Mouse (Mus musculus) liver, embryonic 16.5 days (tissue): ENCODE results near the gene Znrd1as. TPM values are rescaled to one million over a fixed set of nuclear protein-coding genes. Genes with fewer than 3 reads are reported as not detected.

Source experiments
- ATAC-seq: fragments of 200-750 bp; cut with Nextera tagmentation; 2 replicates; pipeline ENCODE4 v1.8.0; 2017; ENCODE audit warnings: low read depth, mild to moderate bottlenecking, moderate number of reproducible peaks, moderate library complexity
- H3K27ac ChIP-seq: fragments of 300-500 bp; sonication (generic); 2 replicates; pipeline ENCODE4 v1.5.1; 2014; ENCODE audit warnings: mild to moderate bottlenecking, low read length
- H3K27me3 ChIP-seq: fragments of 300-500 bp; sonication (generic); 2 replicates; pipeline ENCODE4 v1.6.1; 2014; ENCODE audit warnings: low read depth, low read length, mixed read lengths; ENCODE audit not compliant: control insufficient read depth, insufficient read depth
- H3K36me3 ChIP-seq: fragments of 300-500 bp; sonication (generic); 2 replicates; pipeline ENCODE4 v1.6.1; 2014; ENCODE audit warnings: mild to moderate bottlenecking; ENCODE audit not compliant: control insufficient read depth, insufficient read depth
- H3K4me1 ChIP-seq: fragments of 300-500 bp; sonication (generic); 2 replicates; pipeline ENCODE4 v1.6.1; 2014; ENCODE audit warnings: low read depth, low read length, mixed read lengths; ENCODE audit not compliant: control insufficient read depth
- H3K4me2 ChIP-seq: fragments of 300-500 bp; sonication (generic); 2 replicates; pipeline ENCODE4 v1.6.1; 2014; ENCODE audit warnings: low read depth, low read length, mixed read lengths
- H3K4me3 ChIP-seq: fragments of 300-500 bp; sonication (generic); 2 replicates; pipeline ENCODE4 v1.5.1; 2014; ENCODE audit warnings: low read depth, mild to moderate bottlenecking, low read length
- H3K9ac ChIP-seq: fragments of 300-500 bp; sonication (generic); 2 replicates; pipeline ENCODE4 v1.6.1; 2014; ENCODE audit warnings: low read depth, low read length
- H3K9me3 ChIP-seq: fragments of 300-500 bp; sonication (generic); replicated peaks from 2 replicates; pipeline ENCODE4 v1.6.1; 2016; ENCODE audit warnings: low read length; ENCODE audit not compliant: control insufficient read depth
- WGBS: fragments of 180-500 bp; shearing (Covaris S2); extraction: QIAGEN DNeasy Blood & Tissue Kit; methylation state at CpG from one replicate; pipeline ENCODE4 v1.1.7; 2014; ENCODE audit not compliant: insufficient replicate concordance; 5-methylcytosine and 5-hydroxymethylcytosine counted together
- polyA plus RNA-seq: library from polyadenylated mRNA; unstranded; fragments of >200 nt; fragmentation: Nextera tagmentation; extraction: Ambion mirVana; gene quantifications from 2 replicates; pipeline ENCODE4 v1.2.1, GENCODE M21; 2015

Znrd1as gene
- polyA plus RNA-seq, 1 experiment from 2014 or later = 3.0 TPM

DNA sequence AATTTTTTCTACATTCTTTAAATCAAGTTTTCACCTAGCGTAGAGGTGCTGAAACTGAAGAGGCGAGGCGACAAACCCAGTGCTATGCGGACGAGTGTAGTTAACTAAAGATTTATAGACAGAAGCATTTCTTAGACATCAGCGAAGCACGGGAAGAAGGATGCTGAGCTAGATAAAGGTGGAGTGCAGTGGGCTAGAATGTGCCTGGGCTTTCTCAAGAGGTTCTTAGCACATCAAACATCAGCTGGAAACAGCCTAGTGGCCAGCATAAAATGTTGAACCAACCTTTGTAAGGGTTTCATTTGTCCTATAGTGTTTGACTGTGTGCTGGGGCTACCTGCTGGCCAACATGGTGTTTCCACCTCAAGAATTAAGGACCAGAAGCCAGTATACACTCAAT is 42.5 kb downstream of the Znrd1as start, which contains the start of gene Zfp57:
TSS of gene Zfp57 (plus strand) at position 301 of the 400 bp plus-strand sequence.
- H3K36me3 ChIP-seq = no peaks in the 10 kb centered on the region
- no peak within 1 kb of the TSS for H3K27ac ChIP-seq
- no peaks in the 10 kb centered on the region; the same call in 1 of the 2 replicates for H3K4me1 ChIP-seq
- H3K4me3 ChIP-seq = no peak within 1 kb of the TSS
- no peak for ATAC-seq
- H3K9ac ChIP-seq = no peak within 1 kb of the TSS
- 72% methylated on average over 7 of the region's 7 CpGs for WGBS
- peaks cover 11% of the 10 kb centered on the region for H3K27me3 ChIP-seq
- H3K4me2 ChIP-seq = no peak within 1 kb of the TSS
- no peaks in the 10 kb centered on the region for H3K9me3 ChIP-seq

DNA sequence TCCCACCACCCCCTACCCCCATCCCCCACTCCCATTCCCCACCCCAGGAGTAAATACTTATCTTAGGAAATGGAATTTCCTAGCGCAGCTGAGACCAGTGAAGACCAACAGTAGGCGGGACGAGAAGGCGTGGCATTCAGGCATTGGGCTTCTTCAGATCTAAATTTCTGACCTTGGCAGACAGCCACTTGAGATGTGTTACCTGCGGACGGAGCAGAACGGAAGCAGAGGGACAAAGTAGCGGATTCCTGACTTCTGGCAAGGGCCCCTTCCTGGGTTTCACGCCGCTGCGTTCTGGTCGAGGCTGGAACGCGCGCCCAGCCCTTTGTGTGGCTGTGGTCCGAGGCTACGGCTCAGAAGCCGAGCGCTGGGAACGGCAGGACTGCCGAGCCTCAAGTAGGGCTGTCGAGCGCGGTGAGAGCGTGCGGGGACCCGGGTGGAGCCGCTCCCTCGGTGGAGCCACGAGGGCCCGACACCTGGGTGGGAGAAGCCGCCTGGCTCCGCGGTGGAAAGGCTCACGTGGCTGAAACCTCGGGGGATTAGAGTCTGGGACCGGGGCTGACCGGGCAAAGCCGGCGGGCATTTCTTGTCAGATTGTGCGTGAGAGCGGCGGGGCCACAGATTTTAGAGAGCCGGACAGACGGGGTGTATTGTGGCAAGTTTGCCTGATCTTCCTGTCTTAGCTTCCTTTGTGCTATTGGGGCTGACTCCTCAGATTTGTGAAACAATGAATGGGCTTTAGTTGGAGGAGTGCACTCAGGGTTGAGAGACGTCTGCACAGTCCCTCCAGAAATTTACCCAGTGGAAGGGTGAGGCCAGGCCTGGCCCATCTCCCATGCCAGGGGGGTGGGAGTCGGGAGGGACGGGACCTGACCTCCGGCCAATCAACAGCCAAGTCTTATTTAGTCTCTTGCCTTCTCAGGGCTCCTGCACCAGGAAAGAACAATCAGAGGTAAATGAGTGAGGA is 44.3 kb downstream of the Znrd1as start:
- peak overlapping the region; percentile 54 for H3K4me3 ChIP-seq
- H3K4me2 ChIP-seq = peak overlapping the region; percentile 62
- H3K36me3 ChIP-seq = no peaks in the 10 kb centered on the region
- ATAC-seq = peak; percentile 54
- WGBS = 2% methylated on average over 49 of the region's 49 CpGs
- H3K27me3 ChIP-seq = peaks cover 11% of the 10 kb centered on the region
- peak overlapping the region; percentile 10 for H3K9ac ChIP-seq
- H3K27ac ChIP-seq = no peak overlapping the region
- no peaks in the 10 kb centered on the region; the same call in 1 of the 2 replicates for H3K4me1 ChIP-seq
- no peaks in the 10 kb centered on the region for H3K9me3 ChIP-seq

DNA sequence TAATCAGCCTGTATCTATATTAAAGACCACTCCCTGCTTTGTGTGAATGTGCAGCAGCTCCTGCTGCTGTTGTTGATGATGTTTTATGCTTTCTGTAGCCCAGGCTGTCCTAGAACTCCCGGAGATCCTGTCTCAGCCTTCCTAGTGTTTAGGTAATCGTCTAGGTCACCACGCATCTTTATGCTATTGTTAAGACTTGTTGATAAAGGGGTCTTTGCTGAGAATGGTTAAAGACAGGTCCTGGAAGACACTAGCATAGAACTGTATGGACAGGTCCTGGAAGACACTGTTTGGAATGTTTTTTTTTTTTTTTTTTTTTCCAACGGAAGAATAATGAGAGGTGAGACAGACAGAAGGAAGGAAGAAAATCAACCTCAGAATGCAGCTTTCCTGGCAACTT is 45.0 kb downstream of the Znrd1as start:
- Histone ChIP-seq H3K9ac (no peak overlapping the region), H3K27ac (no peak overlapping the region)

DNA sequence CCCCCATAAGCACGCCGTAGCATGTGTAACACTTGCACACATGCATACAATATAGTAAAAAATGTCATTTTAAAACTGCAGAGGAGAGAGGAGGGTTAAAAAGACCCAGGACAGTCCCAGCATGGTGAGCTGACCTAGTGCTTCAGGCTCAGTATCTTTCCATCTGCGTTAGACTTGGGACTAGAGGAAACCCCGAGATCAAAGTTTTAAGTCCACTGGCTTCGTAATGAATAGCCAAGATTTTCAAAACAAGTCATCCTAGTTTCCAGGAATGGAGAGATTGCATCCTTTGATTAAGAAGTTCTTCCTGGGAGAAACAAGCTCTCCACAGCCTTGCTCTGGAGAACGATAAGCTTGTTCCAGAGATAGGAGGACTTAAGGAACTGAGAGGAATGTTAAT is 49.8 kb downstream of the Znrd1as start:
- H3K4me1 ChIP-seq = no peaks in the 10 kb centered on the region
- 72% methylated on average over 6 of the region's 6 CpGs for WGBS
- ATAC-seq = no peak

More for the DNA sequence above, 45.0 kb downstream of the Znrd1as start:
- peak overlapping the region; percentile 62; the same call in 1 of the 2 replicates for H3K4me2 ChIP-seq
- peaks cover 11% of the 10 kb centered on the region for H3K27me3 ChIP-seq
- peak overlapping the region; percentile 54; the same call in 1 of the 2 replicates for H3K4me3 ChIP-seq
- 35% methylated on average over 4 of the region's 4 CpGs for WGBS
- H3K36me3 ChIP-seq = no peaks in the 10 kb centered on the region
- H3K9me3 ChIP-seq = no peaks in the 10 kb centered on the region
- no peak for ATAC-seq
- H3K4me1 ChIP-seq = no peaks in the 10 kb centered on the region; the same call in 1 of the 2 replicates

DNA sequence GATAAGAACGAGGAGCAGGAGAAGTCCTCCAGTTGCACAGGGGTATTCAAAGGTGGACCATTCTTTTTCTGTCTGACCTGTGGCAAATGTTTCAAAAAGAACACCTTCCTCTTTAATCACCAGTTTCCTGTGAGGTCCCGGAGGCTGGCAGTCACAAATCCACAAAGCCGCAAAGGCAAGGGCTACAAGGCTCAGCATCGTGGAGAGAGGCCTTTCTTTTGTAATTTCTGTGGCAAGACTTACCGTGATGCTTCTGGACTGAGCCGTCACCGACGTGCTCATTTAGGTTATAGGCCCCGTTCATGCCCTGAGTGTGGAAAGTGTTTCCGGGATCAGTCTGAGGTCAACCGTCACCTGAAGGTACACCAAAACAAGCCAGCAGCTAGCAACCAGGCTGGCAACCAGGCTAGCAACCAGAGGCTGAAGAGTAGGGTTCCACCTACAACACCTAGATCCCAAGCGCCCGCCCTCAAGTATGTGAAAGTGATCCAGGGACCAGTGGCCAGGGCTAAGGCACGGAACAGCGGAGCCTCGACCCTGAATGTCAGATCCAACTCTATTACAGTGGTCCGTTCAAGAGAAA is 51.2 kb downstream of the Znrd1as start:
- Histone ChIP-seq H3K9me3 (no peaks in the 10 kb centered on the region), H3K36me3 (no peaks in the 10 kb centered on the region), H3K4me3 (no peak overlapping the region), H3K27ac (no peak overlapping the region), H3K4me1 (no peaks in the 10 kb centered on the region), H3K9ac (no peak overlapping the region), H3K27me3 (no peaks in the 10 kb centered on the region), H3K4me2 (no peak overlapping the region)
- ATAC-seq = no peak
- WGBS = 48% methylated on average over 17 of the region's 17 CpGs

More for the DNA sequence above, 49.8 kb downstream of the Znrd1as start:
- Histone ChIP-seq H3K4me3 (no peak overlapping the region), H3K9ac (no peak overlapping the region), H3K4me2 (no peak overlapping the region), H3K36me3 (no peaks in the 10 kb centered on the region), H3K9me3 (no peaks in the 10 kb centered on the region), H3K27ac (no peak overlapping the region), H3K27me3 (peaks cover 3% of the 10 kb centered on the region; the same call in 1 of the 2 replicates)

DNA sequence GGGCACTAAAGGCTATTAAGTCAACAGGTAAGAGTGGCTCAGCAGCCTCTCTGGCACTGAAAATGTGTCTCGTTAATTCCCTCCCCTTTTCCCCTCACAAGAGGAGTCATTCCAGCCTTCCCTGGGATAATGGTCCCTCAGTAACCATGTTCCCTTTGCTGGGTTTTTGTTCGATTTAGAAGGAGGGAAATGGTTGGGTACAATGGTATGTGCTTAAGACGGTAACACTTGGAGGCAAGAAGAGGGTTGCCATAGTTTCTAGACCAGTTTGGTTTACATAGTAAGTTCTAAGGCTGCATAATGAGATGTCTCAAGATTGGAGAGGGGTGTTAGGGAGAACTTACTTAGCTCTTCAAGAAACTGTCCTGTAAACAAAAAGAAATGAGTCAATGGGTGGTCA is 53.3 kb downstream of the Znrd1as start:
- Histone ChIP-seq H3K27ac (no peak overlapping the region), H3K9me3 (no peaks in the 10 kb centered on the region), H3K4me1 (no peaks in the 10 kb centered on the region), H3K27me3 (no peaks in the 10 kb centered on the region), H3K36me3 (no peaks in the 10 kb centered on the region), H3K4me3 (no peak overlapping the region), H3K9ac (no peak overlapping the region), H3K4me2 (no peak overlapping the region)
- no peak for ATAC-seq
- WGBS = 60% methylated on average over 3 of the region's 3 CpGs

DNA sequence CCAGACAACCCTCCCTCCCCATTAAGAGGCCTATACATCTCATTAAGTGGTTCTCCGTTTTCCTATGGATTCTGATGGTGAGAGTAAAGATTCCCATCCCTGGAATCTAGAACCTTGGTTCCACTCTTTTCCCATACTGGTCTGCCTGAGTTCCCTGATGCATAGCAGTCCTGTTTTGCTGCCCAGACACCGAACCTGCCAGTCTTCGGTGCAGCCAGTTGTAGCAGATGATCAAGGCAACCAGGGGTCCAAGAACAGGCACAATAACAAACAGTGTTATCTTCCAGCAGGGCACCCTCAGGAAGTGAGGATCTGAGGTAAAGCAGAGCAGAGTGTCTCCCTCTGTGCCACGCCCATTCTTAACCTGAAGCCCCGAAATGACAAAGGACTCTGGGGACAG is 53.7 kb downstream of the Znrd1as start:
- no peak for ATAC-seq
- Histone ChIP-seq H3K9ac (no peak overlapping the region), H3K27ac (no peak overlapping the region), H3K4me2 (no peak overlapping the region), H3K4me3 (no peak overlapping the region), H3K9me3 (no peaks in the 10 kb centered on the region), H3K36me3 (no peaks in the 10 kb centered on the region), H3K4me1 (no peaks in the 10 kb centered on the region), H3K27me3 (no peaks in the 10 kb centered on the region)
- WGBS = 43% methylated on average over 5 of the region's 5 CpGs
